Mouse (Mus musculus) erythroblast, embryonic 14.5 days (primary cell): ENCODE measurements around the gene Pimreg.

Source experiments
- GATA1 ChIP-seq: IDR thresholded peaks from 2 replicates; pipeline ENCODE4 v1.6.1; 2012; ENCODE audit warnings: low read length, inconsistent platforms, mixed read lengths
- TAL1 ChIP-seq: IDR thresholded peaks from 3 replicates; pipeline ENCODE4 v1.6.1; 2012; ENCODE audit warnings: low read length, inconsistent platforms, mixed read lengths

DNA sequence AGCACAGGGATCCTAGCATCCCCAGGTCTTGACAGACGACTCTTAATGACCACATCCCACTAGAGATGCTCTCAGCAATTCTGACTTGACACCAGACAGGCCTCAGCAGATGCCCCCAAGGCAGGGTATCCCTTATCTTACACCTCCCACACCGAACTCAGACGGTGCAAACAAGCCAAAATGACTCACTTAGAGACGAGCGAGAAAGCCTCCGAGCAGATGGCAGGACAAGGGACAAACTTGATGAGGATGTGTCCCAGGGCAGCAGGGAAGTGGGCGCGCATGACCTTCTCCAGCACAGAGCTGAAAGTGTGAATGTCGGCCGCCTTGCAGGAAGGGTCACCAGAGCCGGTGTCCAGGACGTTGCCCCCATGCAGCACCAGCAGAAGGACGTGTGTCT lies 32.4 kb downstream of the Pimreg start:
- TF ChIP-seq GATA1, result no peak
- TF ChIP-seq TAL1, result no peak
